Mouse (Mus musculus) lung, embryonic 15.5 days (tissue): ENCODE measurements at regions not wholly inside any gene's neighbourhood (a gene's known extent, or its start where the extent isn't known, plus 50 kb on each side); places are given as distances from the start of the nearest gene placed in this dataset.
"Not testable (repeated sequence)": the region's sequence is repeated elsewhere in the genome, so short reads cannot be mapped to it uniquely, and the experiment has no call there.

ENCODE experiments used
- ATAC-seq: fragments of 200-750 bp; cut with Nextera tagmentation; 2 replicates; pipeline ENCODE4 v1.8.0; 2017; ENCODE audit warnings: moderate number of reproducible peaks, borderline replicate concordance; ENCODE audit not compliant: low FRiP score, low TSS enrichment; ENCODE audit errors: extremely low read depth
- H3K27ac ChIP-seq: fragments of 300-500 bp; sonication (generic); 2 replicates; pipeline ENCODE4 v1.5.1; 2015; ENCODE audit warnings: moderate library complexity, mild to moderate bottlenecking, inconsistent platforms
- H3K27me3 ChIP-seq: fragments of 300-500 bp; sonication (generic); 2 replicates; pipeline ENCODE4 v1.6.1; 2015; ENCODE audit warnings: inconsistent platforms
- H3K36me3 ChIP-seq: fragments of 300-500 bp; sonication (generic); 2 replicates; pipeline ENCODE4 v1.6.1; 2015; ENCODE audit warnings: inconsistent platforms
- H3K4me1 ChIP-seq: fragments of 300-500 bp; sonication (generic); 2 replicates; pipeline ENCODE4 v1.6.1; 2015; ENCODE audit warnings: inconsistent platforms
- H3K4me2 ChIP-seq: fragments of 300-500 bp; sonication (generic); 2 replicates; pipeline ENCODE4 v1.6.1; 2015; ENCODE audit warnings: inconsistent platforms, mild to moderate bottlenecking, moderate library complexity
- H3K4me3 ChIP-seq: fragments of 300-500 bp; sonication (generic); 2 replicates; pipeline ENCODE4 v1.5.1; 2015; ENCODE audit warnings: mild to moderate bottlenecking, inconsistent platforms
- H3K9ac ChIP-seq: fragments of 300-500 bp; sonication (generic); 2 replicates; pipeline ENCODE4 v1.6.1; 2015; ENCODE audit warnings: inconsistent platforms
- H3K9me3 ChIP-seq: fragments of 300-500 bp; sonication (generic); 2 replicates; pipeline ENCODE4 v1.6.1; 2016; ENCODE audit warnings: inconsistent platforms
- WGBS: fragments of 180-500 bp; shearing (Covaris S2); methylation state at CpG from one replicate; pipeline ENCODE4 v1.1.7; 2015; 5-methylcytosine and 5-hydroxymethylcytosine counted together

DNA sequence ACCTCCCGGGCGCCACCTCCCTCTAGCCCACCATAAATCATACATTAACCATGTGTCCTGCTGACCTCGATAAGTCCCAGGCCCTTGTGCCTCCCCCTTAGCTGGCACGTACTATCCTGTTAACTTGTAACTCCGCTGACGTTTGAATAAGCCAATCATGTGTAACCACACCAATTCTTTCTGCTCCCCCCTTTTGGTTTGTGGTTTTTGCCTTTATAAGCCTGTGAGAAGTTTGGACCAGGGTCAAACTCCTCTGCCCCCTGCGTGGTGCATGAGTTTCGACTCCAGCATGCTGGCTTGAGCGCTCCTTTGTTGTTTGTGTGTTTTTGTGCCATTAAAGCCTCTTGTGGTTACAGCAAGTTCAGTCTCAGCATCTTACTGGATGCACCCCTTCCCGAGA, 138.4 kb upstream of the Samt2 start:
- not testable (repeated sequence) for H3K36me3 ChIP-seq, ATAC-seq, H3K4me3 ChIP-seq, H3K9me3 ChIP-seq, H3K27me3 ChIP-seq, H3K27ac ChIP-seq, H3K9ac ChIP-seq, H3K4me1 ChIP-seq, H3K4me2 ChIP-seq
- WGBS = 88% methylated on average over 10 of the region's 10 CpGs

DNA sequence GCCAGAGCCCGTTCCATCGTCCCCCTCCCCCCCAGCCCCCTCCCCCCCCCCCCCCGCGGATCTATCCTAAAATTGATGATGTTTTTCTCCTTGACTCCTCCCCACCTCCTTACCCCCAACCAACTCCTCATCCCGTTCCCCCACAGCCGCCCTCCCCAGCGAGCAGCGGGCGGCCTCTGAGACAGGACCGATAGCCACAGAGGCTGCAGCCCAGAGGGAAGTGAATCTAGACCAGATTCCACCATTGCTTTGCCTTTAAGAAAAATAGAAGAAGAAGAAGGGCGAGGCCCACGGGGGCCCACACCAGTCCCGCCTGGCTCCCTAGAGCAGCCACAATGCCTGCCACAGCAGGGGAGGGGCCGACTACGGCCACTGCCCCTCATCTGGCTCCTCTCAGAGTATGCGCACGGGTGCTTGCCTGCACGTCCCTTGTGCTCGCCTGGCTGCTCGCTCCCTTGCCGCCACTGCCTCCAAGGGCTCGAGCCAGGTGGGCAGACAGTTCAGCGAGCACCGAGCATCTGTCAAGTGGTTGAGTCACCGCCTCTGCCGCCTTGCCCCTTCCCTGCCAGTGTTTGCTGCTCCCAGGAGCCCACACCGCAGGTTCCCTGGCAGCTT, 134.6 kb upstream of the Samt2 start:
- Histone ChIP-seq H3K9ac (no peak overlapping the region), H3K27me3 (no peaks in the 10 kb centered on the region), H3K36me3 (no peaks in the 10 kb centered on the region), H3K4me1 (no peaks in the 10 kb centered on the region), H3K4me3 (no peak overlapping the region), H3K9me3 (no peaks in the 10 kb centered on the region), H3K4me2 (peak overlapping the region; percentile 13; the same call in 1 of the 2 replicates), H3K27ac (no peak overlapping the region)
- no peak for ATAC-seq
- WGBS = 53% methylated on average over 24 of the region's 27 CpGs

DNA sequence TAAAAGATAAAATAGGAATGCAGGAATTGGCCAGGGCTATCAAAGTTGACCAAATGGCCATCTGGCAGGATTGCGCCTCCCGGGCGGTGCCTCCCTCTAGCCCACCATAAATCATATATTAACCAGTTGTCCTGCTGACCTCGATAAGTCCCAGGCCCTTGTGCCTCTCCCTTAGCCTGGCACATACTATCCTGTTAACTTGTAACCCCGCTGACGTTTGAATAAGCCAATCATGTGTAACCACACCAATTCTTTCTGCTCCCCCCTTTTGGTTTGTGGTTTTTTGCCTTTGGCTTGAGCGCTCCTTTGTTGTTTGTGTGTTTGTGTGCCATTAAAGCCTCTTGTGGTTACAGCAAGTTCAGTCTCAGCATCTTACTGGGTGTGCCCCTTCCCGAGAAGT, 133.4 kb upstream of the Samt2 start:
- H3K4me2 ChIP-seq, H3K4me3 ChIP-seq, H3K9ac ChIP-seq, H3K4me1 ChIP-seq, ATAC-seq, H3K27ac ChIP-seq, H3K9me3 ChIP-seq, H3K27me3 ChIP-seq, H3K36me3 ChIP-seq: not testable (repeated sequence)
- WGBS = 85% methylated on average over 8 of the region's 8 CpGs

DNA sequence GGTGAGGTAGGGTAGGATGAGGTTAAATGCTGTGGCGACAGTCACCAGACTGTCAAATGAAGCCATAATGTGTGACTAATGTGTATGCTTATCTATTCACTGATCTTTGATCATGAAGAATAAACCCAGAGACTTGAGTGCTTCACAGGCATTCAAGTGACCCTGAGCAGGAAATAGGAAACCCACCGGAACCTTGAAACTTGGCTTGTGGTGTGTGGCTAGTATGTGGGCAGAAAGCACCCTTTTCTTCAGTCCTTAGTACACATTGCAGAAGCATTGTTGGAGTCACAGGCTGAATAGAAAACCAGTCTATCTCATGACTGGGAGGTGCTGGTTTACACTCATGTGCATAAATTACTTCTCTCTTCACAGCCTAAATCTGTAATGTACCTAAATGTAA, 91.4 kb upstream of the Samt2 start:
- 96% methylated on average over 1 of the region's 2 CpGs for WGBS
- ATAC-seq, H3K4me2 ChIP-seq: not testable (repeated sequence)

More for the DNA sequence above, 91.4 kb upstream of the Samt2 start:
- H3K27ac ChIP-seq, H3K36me3 ChIP-seq, H3K4me1 ChIP-seq, H3K4me3 ChIP-seq, H3K9me3 ChIP-seq, H3K9ac ChIP-seq, H3K27me3 ChIP-seq: not testable (repeated sequence)
